Mouse (Mus musculus): ENCODE measurements around the gene Gpam. TPM values are rescaled to one million over a fixed set of nuclear protein-coding genes. Genes with fewer than 3 reads are reported as not detected.

Gpam gene
- total and polyA plus RNA-seq, 2 experiments from 2014 or later: 20.9 to 84.2 TPM

GRCm38 (mm10) chr19:55165954-55166353 lies 38.9 kb upstream of the Gpam start:
- Histone ChIP-seq H3K9me3 (ENCODE audit: low read length) (0 out of 2 replicates have a peak, but pooled peaks cover 3% of the 10 kb centered on the region), H3K4me3 (ENCODE audit: low read length) (no peak overlapping the region), H3K9ac (replicated peaks; ENCODE audit: low read length) (no peak overlapping the region), H3K4me2 (ENCODE audit: low read depth, low read length) (no peak overlapping the region), H3K27ac (no peak overlapping the region), H3K36me3 (ENCODE audit: insufficient read depth, low read length) (no peaks in the 10 kb centered on the region), H3K4me1 (ENCODE audit: insufficient read depth, low read length) (no peaks in the 10 kb centered on the region), H3K27me3 (ENCODE audit: insufficient read depth, low read length) (no peaks in the 10 kb centered on the region)
- TF ChIP-seq CTCF (IDR thresholded peaks at IDR 0.05; ENCODE audit: low read depth): no peak
- ATAC-seq (no peak), DNase-seq (ENCODE audit: low spot score) (no peak)
- WGBS: 61% methylated on average over 4 of the region's 4 CpGs

DNA sequence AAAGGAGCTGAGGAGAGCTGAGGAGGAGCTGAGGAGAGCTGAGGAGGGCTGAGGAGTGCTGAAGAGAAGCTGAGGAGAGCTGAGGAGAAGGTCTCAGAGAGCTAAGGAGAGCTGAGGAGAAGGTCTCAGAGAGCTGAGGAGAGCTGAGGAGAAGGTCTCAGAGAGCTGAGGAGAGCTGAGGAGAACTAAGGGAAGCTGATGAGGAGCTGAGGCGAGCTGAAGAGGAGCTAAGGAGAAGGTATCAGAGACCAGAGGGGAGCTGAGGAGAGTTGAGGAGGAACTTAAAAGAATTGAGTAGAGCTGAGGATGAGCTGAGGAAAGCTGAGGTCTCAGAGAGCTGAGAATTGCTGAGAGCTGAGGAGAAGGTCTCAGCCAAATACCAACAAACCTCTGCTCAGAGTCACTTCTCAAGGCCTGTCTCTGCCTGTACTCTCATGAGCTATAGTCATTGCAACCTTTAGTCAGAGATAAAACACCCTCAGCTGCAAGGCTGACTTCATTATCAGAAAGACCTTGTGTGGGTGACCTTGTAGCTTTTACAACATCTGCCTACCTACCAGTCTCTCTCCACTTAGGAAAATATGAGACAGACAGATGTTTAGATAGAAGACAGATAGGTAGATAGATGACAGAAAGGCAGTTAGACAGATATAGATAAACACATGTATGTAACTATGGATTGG lies 38.3 kb upstream of the Gpam start:
- ATAC-seq (no peak), DNase-seq (ENCODE audit: low spot score) (no peak)
- Histone ChIP-seq H3K27ac (no peak overlapping the region), H3K4me1 (ENCODE audit: insufficient read depth, low read length) (no peaks in the 10 kb centered on the region), H3K9me3 (ENCODE audit: low read length) (0 out of 2 replicates have a peak, but pooled peaks cover 3% of the 10 kb centered on the region), H3K27me3 (ENCODE audit: insufficient read depth, low read length) (no peaks in the 10 kb centered on the region), H3K4me2 (ENCODE audit: low read depth, low read length) (no peak overlapping the region), H3K4me3 (ENCODE audit: low read length) (no peak overlapping the region), H3K36me3 (ENCODE audit: insufficient read depth, low read length) (no peaks in the 10 kb centered on the region), H3K9ac (replicated peaks; ENCODE audit: low read length) (no peak overlapping the region)
- TF ChIP-seq CTCF (IDR thresholded peaks at IDR 0.05; ENCODE audit: low read depth): no peak
- WGBS: 88% methylated on average over 1 of the region's 1 CpGs

- ATAC-seq (no peak), DNase-seq (ENCODE audit: low spot score) (no peak)
- Histone ChIP-seq H3K9ac (replicated peaks; ENCODE audit: low read length) (no peak overlapping the region), H3K9me3 (ENCODE audit: low read length) (0 out of 2 replicates have a peak, but pooled peaks cover 3% of the 10 kb centered on the region), H3K4me2 (ENCODE audit: low read depth, low read length) (no peak overlapping the region), H3K27me3 (ENCODE audit: insufficient read depth, low read length) (no peaks in the 10 kb centered on the region), H3K4me1 (ENCODE audit: insufficient read depth, low read length) (no peaks in the 10 kb centered on the region), H3K4me3 (ENCODE audit: low read length) (no peak overlapping the region), H3K36me3 (ENCODE audit: insufficient read depth, low read length) (no peaks in the 10 kb centered on the region), H3K27ac (no peak overlapping the region)
- TF ChIP-seq CTCF (IDR thresholded peaks at IDR 0.05; ENCODE audit: low read depth): no peak
- WGBS: 82% methylated on average over 1 of the region's 1 CpGs
These were observed 37.1 kb upstream of the Gpam start for GRCm38 (mm10) chr19:55164162-55164561.

DNA sequence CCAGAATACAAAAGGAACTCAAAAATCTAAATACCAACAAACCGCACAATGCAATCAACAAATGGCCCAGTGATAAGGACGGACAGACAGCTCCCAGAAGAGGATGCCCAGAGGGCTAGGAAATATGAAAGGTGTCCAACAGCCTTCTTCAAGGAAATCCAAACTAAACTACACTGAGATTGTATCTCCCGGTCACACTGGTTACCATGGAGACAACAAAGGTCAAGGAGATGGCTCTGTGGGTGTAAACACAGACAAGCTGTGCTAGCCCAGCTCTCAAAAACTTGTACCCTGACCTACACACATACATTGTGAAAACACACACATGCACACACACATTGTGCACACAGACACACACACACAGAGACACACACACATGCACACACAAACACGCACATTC lies 35.2 kb upstream of the Gpam start:
- Histone ChIP-seq H3K4me1 (ENCODE audit: insufficient read depth, low read length) (no peaks in the 10 kb centered on the region), H3K27ac (no peak overlapping the region), H3K27me3 (ENCODE audit: insufficient read depth, low read length) (no peaks in the 10 kb centered on the region), H3K9me3 (ENCODE audit: low read length) (0 out of 2 replicates have a peak, but pooled peaks cover 3% of the 10 kb centered on the region), H3K4me2 (ENCODE audit: low read depth, low read length) (no peak overlapping the region), H3K9ac (replicated peaks; ENCODE audit: low read length) (no peak overlapping the region), H3K4me3 (ENCODE audit: low read length) (no peak overlapping the region), H3K36me3 (ENCODE audit: insufficient read depth, low read length) (no peaks in the 10 kb centered on the region)
- no peak for TF ChIP-seq CTCF (IDR thresholded peaks at IDR 0.05; ENCODE audit: low read depth)
- no peak for DNase-seq (ENCODE audit: low spot score)
- WGBS: 72% methylated on average over 4 of the region's 4 CpGs
- ATAC-seq: no peak

DNA sequence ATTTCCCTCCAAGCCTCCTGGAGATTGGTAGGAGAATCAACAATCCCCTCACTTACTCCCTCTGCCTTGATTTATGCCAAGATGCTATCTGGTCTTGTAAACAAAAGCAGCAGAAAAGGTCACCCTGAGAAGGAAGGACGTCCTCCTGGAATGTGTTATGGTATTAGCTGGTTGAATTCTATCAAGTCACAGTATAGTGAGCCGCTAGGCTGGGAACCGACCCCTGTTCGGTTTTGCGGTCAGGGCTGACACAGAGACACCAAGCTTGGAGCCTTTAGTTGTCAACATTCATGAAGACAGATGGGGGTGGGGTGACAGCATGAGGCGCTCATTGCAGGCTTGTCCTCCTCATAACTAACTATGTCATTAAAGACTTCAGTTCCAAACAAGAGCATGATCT lies 32.8 kb upstream of the Gpam start:
- TF ChIP-seq CTCF (IDR thresholded peaks at IDR 0.05; ENCODE audit: low read depth): no peak
- no peak overlapping the region for H3K27ac ChIP-seq
- no peaks in the 10 kb centered on the region for H3K27me3 ChIP-seq (ENCODE audit: insufficient read depth, low read length)
- no peak for ATAC-seq
- WGBS: 82% methylated on average over 6 of the region's 6 CpGs
- no peak overlapping the region for H3K4me3 ChIP-seq (ENCODE audit: low read length)
- no peaks in the 10 kb centered on the region for H3K36me3 ChIP-seq (ENCODE audit: insufficient read depth, low read length)
- 0 out of 2 replicates have a peak, but pooled peaks cover 3% of the 10 kb centered on the region for H3K9me3 ChIP-seq (ENCODE audit: low read length)
- H3K9ac ChIP-seq (replicated peaks; ENCODE audit: low read length): no peak overlapping the region
- no peak for DNase-seq (ENCODE audit: low spot score)
- no peaks in the 10 kb centered on the region for H3K4me1 ChIP-seq (ENCODE audit: insufficient read depth, low read length)
- no peak overlapping the region for H3K4me2 ChIP-seq (ENCODE audit: low read depth, low read length)

DNA sequence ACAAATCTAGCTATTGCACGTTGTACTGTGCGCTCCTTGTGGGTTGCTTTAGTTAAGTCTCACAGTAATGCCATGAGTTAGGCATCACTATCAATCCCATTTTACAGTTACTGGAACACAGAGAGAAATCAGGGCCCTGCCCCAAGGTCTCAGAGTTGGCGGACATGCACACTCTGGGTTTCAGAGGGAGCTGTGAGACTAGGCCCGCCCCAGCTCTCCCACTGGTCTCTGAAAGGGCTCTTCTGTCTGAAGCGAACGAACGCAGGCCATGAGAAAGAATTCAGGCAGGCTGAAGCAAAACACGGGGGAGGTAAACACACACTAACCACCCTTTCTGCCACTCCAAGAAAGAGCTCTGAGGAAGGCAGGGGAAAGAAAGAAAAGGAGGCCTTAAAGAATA lies 31.6 kb upstream of the Gpam start:
- Histone ChIP-seq H3K9me3 (ENCODE audit: low read length) (0 out of 2 replicates have a peak, but pooled peaks cover 3% of the 10 kb centered on the region), H3K4me2 (ENCODE audit: low read depth, low read length) (no peak overlapping the region), H3K27ac (no peak overlapping the region; the same call in 1 of the 2 replicates), H3K4me3 (ENCODE audit: low read length) (no peak overlapping the region), H3K36me3 (ENCODE audit: insufficient read depth, low read length) (no peaks in the 10 kb centered on the region), H3K4me1 (ENCODE audit: insufficient read depth, low read length) (no peaks in the 10 kb centered on the region), H3K9ac (replicated peaks; ENCODE audit: low read length) (no peak overlapping the region), H3K27me3 (ENCODE audit: insufficient read depth, low read length) (no peaks in the 10 kb centered on the region)
- no peak for DNase-seq (ENCODE audit: low spot score)
- TF ChIP-seq CTCF (IDR thresholded peaks at IDR 0.05; ENCODE audit: low read depth): no peak
- 50% methylated on average over 8 of the region's 8 CpGs for WGBS
- no peak for ATAC-seq

GRCm38 (mm10) chr19:55157029-55157428 lies 30.0 kb upstream of the Gpam start:
- Histone ChIP-seq H3K4me3 (ENCODE audit: low read length) (no peak overlapping the region), H3K9me3 (ENCODE audit: low read length) (no peaks in the 10 kb centered on the region), H3K4me1 (ENCODE audit: insufficient read depth, low read length) (no peaks in the 10 kb centered on the region), H3K27me3 (ENCODE audit: insufficient read depth, low read length) (no peaks in the 10 kb centered on the region), H3K27ac (no peak overlapping the region), H3K4me2 (ENCODE audit: low read depth, low read length) (no peak overlapping the region), H3K9ac (replicated peaks; ENCODE audit: low read length) (no peak overlapping the region), H3K36me3 (ENCODE audit: insufficient read depth, low read length) (no peaks in the 10 kb centered on the region)
- 86% methylated on average over 7 of the region's 7 CpGs for WGBS
- ATAC-seq (no peak), DNase-seq (ENCODE audit: low spot score) (no peak)
- TF ChIP-seq CTCF (IDR thresholded peaks at IDR 0.05; ENCODE audit: low read depth): no peak
